Mouse (Mus musculus) limb, embryonic 10.5 days (tissue): ENCODE results near the gene Samd13. TPM values are rescaled to one million over a fixed set of nuclear protein-coding genes. Genes with fewer than 3 reads are reported as not detected.

Experiments
- DNase-seq: peaks from one replicate; pipeline ENCODE4 v3.0.0-alpha.2; 2017; ENCODE audit warnings: low spot score
- H3K27ac ChIP-seq: fragments of 300-500 bp; sonication (generic); 2 replicates; pipeline ENCODE4 v1.5.1; 2016; ENCODE audit warnings: mild to moderate bottlenecking
- H3K27me3 ChIP-seq: fragments of 300-500 bp; sonication (generic); 2 replicates; pipeline ENCODE4 v1.6.1; 2016; ENCODE audit warnings: low read depth, mild to moderate bottlenecking; ENCODE audit not compliant: poor library complexity, severe bottlenecking
- H3K36me3 ChIP-seq: fragments of 300-500 bp; sonication (generic); 2 replicates; pipeline ENCODE4 v1.6.1; 2016; ENCODE audit warnings: mild to moderate bottlenecking, moderate library complexity
- H3K4me1 ChIP-seq: fragments of 300-500 bp; sonication (generic); 2 replicates; pipeline ENCODE4 v1.6.1; 2016
- H3K4me3 ChIP-seq: fragments of 300-500 bp; sonication (generic); 2 replicates; pipeline ENCODE4 v1.5.1; 2016; ENCODE audit warnings: mild to moderate bottlenecking, moderate library complexity
- H3K9me3 ChIP-seq: fragments of 300-500 bp; sonication (generic); replicated peaks from 2 replicates; pipeline ENCODE4 v1.6.1; 2016; ENCODE audit warnings: mild to moderate bottlenecking
- WGBS: fragments of 180-500 bp; shearing (Covaris S2); methylation state at CpG from one replicate; pipeline ENCODE4 v1.1.7; 2016; 5-methylcytosine and 5-hydroxymethylcytosine counted together
- polyA plus RNA-seq: library from polyadenylated mRNA; unstranded; fragments of >200 nt; fragmentation: Nextera tagmentation; extraction: Ambion mirVana; gene quantifications from 2 replicates; pipeline ENCODE4 v1.2.1, GENCODE M21; 2016

Gene Samd13
- polyA plus RNA-seq = 0.83 and 1.2 TPM in 2 replicates

- Histone ChIP-seq H3K27ac (peak within 1 kb of the TSS; percentile 87), H3K36me3 (no peaks in the 10 kb centered on the region), H3K4me1 (peaks cover 13% of the 10 kb centered on the region), H3K4me3 (peak within 1 kb of the TSS; percentile 68), H3K9me3 (no peaks in the 10 kb centered on the region), H3K27me3 (peaks cover 26% of the 10 kb centered on the region)
- peak; percentile 85 for DNase-seq
- 3% methylated on average over 50 of the region's 50 CpGs for WGBS
These were observed at the start of gene Samd13 for GRCm38 (mm10) chr3:146684811-146685675. Gene Samd13, minus strand, starts transcription at chr3:146685592.

GRCm38 (mm10) chr3:146731499-146731898 is 46.1 kb upstream of the Samd13 start:
- Histone ChIP-seq H3K27ac (no peak overlapping the region), H3K9me3 (no peaks in the 10 kb centered on the region), H3K4me3 (no peak overlapping the region), H3K4me1 (no peaks in the 10 kb centered on the region), H3K27me3 (no peaks in the 10 kb centered on the region), H3K36me3 (peaks cover 76% of the 10 kb centered on the region)
- WGBS = 95% methylated on average over 11 of the region's 11 CpGs
- no peak for DNase-seq

- WGBS = 83% methylated on average over 3 of the region's 3 CpGs
- H3K9me3 ChIP-seq = no peaks in the 10 kb centered on the region; the same call in 1 of the 2 replicates
- H3K4me1 ChIP-seq = peaks cover 5% of the 10 kb centered on the region; the same call in 1 of the 2 replicates
- no peaks in the 10 kb centered on the region for H3K27me3 ChIP-seq
- no peak overlapping the region for H3K27ac ChIP-seq
- no peak for DNase-seq
- H3K4me3 ChIP-seq = no peak overlapping the region
- H3K36me3 ChIP-seq = peaks cover 34% of the 10 kb centered on the region
These were observed 37.6 kb upstream of the Samd13 start for GRCm38 (mm10) chr3:146723037-146723436.

GRCm38 (mm10) chr3:146719696-146720095 is 34.3 kb upstream of the Samd13 start:
- Histone ChIP-seq H3K27me3 (no peaks in the 10 kb centered on the region), H3K4me3 (no peak overlapping the region), H3K9me3 (no peaks in the 10 kb centered on the region), H3K36me3 (peaks cover under 1% of the 10 kb centered on the region; the same call in 1 of the 2 replicates), H3K27ac (no peak overlapping the region), H3K4me1 (peaks cover 5% of the 10 kb centered on the region; the same call in 1 of the 2 replicates)
- no peak for DNase-seq
- WGBS = 84% methylated on average over 4 of the region's 4 CpGs

GRCm38 (mm10) chr3:146718251-146718650 is 32.9 kb upstream of the Samd13 start:
- H3K36me3 ChIP-seq = no peaks in the 10 kb centered on the region
- WGBS = 82% methylated on average over 5 of the region's 5 CpGs
- 0 out of 2 replicates have a peak, but pooled peaks cover 2% of the 10 kb centered on the region for H3K4me1 ChIP-seq

GRCm38 (mm10) chr3:146712305-146712704 is 26.9 kb upstream of the Samd13 start:
- no peaks in the 10 kb centered on the region for H3K36me3 ChIP-seq
- no peaks in the 10 kb centered on the region for H3K27me3 ChIP-seq
- no peaks in the 10 kb centered on the region for H3K4me1 ChIP-seq
- no peak overlapping the region for H3K4me3 ChIP-seq
- DNase-seq = no peak
- H3K27ac ChIP-seq = no peak overlapping the region
- no peaks in the 10 kb centered on the region for H3K9me3 ChIP-seq
- 74% methylated on average over 7 of the region's 7 CpGs for WGBS

More at GRCm38 (mm10) chr3:146718251-146718650, 32.9 kb upstream of the Samd13 start:
- no peak for DNase-seq
- Histone ChIP-seq H3K4me3 (no peak overlapping the region), H3K27ac (no peak overlapping the region), H3K9me3 (no peaks in the 10 kb centered on the region), H3K27me3 (no peaks in the 10 kb centered on the region)

- 80% methylated on average over 6 of the region's 6 CpGs for WGBS
- H3K36me3 ChIP-seq = no peaks in the 10 kb centered on the region
- DNase-seq = no peak
- no peaks in the 10 kb centered on the region for H3K4me1 ChIP-seq
- no peaks in the 10 kb centered on the region for H3K9me3 ChIP-seq
- no peak overlapping the region for H3K4me3 ChIP-seq
- H3K27ac ChIP-seq = no peak overlapping the region
- H3K27me3 ChIP-seq = no peaks in the 10 kb centered on the region
These were observed 26.2 kb upstream of the Samd13 start for GRCm38 (mm10) chr3:146711559-146711958.

GRCm38 (mm10) chr3:146711084-146711483 is 25.7 kb upstream of the Samd13 start:
- H3K4me1 ChIP-seq = no peaks in the 10 kb centered on the region
- H3K4me3 ChIP-seq = no peak overlapping the region
- no peaks in the 10 kb centered on the region for H3K27me3 ChIP-seq
- DNase-seq = no peak
- no peaks in the 10 kb centered on the region for H3K9me3 ChIP-seq
- H3K27ac ChIP-seq = no peak overlapping the region
- no peaks in the 10 kb centered on the region for H3K36me3 ChIP-seq
- 84% methylated on average over 7 of the region's 7 CpGs for WGBS

- Histone ChIP-seq H3K9me3 (no peaks in the 10 kb centered on the region), H3K4me1 (no peaks in the 10 kb centered on the region), H3K27ac (no peak overlapping the region), H3K4me3 (no peak overlapping the region), H3K27me3 (no peaks in the 10 kb centered on the region), H3K36me3 (no peaks in the 10 kb centered on the region)
- no peak for DNase-seq
- 81% methylated on average over 1 of the region's 1 CpGs for WGBS
These were observed 23.7 kb upstream of the Samd13 start for GRCm38 (mm10) chr3:146709086-146709485.

- Histone ChIP-seq H3K27ac (no peak overlapping the region), H3K27me3 (no peaks in the 10 kb centered on the region), H3K4me1 (no peaks in the 10 kb centered on the region), H3K9me3 (no peaks in the 10 kb centered on the region), H3K4me3 (no peak overlapping the region), H3K36me3 (no peaks in the 10 kb centered on the region)
- WGBS = 74% methylated on average over 3 of the region's 3 CpGs
- no peak for DNase-seq
These were observed 23.0 kb upstream of the Samd13 start for GRCm38 (mm10) chr3:146708381-146708780.

GRCm38 (mm10) chr3:146704099-146704498 is 18.7 kb upstream of the Samd13 start:
- H3K27ac ChIP-seq = no peak overlapping the region
- H3K9me3 ChIP-seq = no peaks in the 10 kb centered on the region
- WGBS = 86% methylated on average over 4 of the region's 4 CpGs
- no peaks in the 10 kb centered on the region for H3K27me3 ChIP-seq
- no peak for DNase-seq
- H3K36me3 ChIP-seq = no peaks in the 10 kb centered on the region
- H3K4me1 ChIP-seq = 0 out of 2 replicates have a peak, but pooled peaks cover under 1% of the 10 kb centered on the region
- no peak overlapping the region for H3K4me3 ChIP-seq

GRCm38 (mm10) chr3:146700051-146700450 is 14.7 kb upstream of the Samd13 start:
- Histone ChIP-seq H3K9me3 (no peaks in the 10 kb centered on the region), H3K4me1 (peaks cover 5% of the 10 kb centered on the region), H3K4me3 (no peak overlapping the region), H3K36me3 (no peaks in the 10 kb centered on the region), H3K27me3 (no peaks in the 10 kb centered on the region), H3K27ac (no peak overlapping the region)
- DNase-seq = no peak
- WGBS = 87% methylated on average over 11 of the region's 11 CpGs

- no peak overlapping the region for H3K27ac ChIP-seq
- WGBS = 64% methylated on average over 11 of the region's 11 CpGs
- no peaks in the 10 kb centered on the region for H3K27me3 ChIP-seq
- no peak for DNase-seq
- H3K36me3 ChIP-seq = no peaks in the 10 kb centered on the region
- H3K4me1 ChIP-seq = peaks cover 5% of the 10 kb centered on the region
- no peak overlapping the region for H3K4me3 ChIP-seq
- H3K9me3 ChIP-seq = no peaks in the 10 kb centered on the region
These were observed 13.6 kb upstream of the Samd13 start for GRCm38 (mm10) chr3:146698982-146699381.
